Mouse (Mus musculus): Measurements from ENCODE around the gene Plekhg6.

DNA sequence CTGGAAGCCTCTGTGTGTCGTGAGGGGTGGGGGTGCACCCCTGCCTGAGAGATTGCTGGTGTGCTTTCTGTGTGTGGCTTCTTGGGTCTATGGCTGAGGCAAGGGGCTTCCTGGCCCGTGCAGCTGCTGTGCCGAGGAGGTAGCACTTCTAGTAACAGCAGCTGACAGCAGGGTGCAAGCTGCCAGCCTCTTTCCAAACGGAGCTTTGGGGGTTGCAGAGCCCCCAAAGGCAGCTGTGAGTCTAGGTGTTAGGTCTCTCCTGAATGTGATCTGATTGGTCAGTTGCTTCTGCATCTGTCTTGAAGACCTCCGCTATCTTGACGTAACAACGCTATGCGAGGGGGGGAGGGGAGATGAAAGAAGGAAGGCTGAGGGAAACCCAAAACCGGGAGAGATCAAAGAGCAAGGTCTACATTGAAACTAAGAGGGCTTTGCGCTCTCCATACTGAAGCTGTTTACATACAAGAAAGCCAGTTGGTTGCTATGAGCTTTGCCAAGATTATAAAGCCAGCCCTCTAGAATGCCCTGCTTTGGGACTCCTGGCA is 25.3 kb downstream of the Plekhg6 start:
- TF ChIP-seq GATA1 (IDR thresholded peaks at IDR 0.05; ENCODE audit: low read length) (no peak), TAL1 (IDR thresholded peaks at IDR 0.05; ENCODE audit: low read length) (no peak)

All from erythroblast, embryonic 14.5 days (primary cell).